Mouse (Mus musculus): Measurements from ENCODE around the gene Hpcal1. TPM values are rescaled to one million over a fixed set of nuclear protein-coding genes. Genes with fewer than 3 reads are reported as not detected.
"Not testable (repeated sequence)": the region's sequence is repeated elsewhere in the genome, so short reads cannot be mapped to it uniquely, and the experiment has no call there.

The Hpcal1 gene
- polyA plus RNA-seq, 1 experiment from 2014 or later, result 64.1 TPM

DNA sequence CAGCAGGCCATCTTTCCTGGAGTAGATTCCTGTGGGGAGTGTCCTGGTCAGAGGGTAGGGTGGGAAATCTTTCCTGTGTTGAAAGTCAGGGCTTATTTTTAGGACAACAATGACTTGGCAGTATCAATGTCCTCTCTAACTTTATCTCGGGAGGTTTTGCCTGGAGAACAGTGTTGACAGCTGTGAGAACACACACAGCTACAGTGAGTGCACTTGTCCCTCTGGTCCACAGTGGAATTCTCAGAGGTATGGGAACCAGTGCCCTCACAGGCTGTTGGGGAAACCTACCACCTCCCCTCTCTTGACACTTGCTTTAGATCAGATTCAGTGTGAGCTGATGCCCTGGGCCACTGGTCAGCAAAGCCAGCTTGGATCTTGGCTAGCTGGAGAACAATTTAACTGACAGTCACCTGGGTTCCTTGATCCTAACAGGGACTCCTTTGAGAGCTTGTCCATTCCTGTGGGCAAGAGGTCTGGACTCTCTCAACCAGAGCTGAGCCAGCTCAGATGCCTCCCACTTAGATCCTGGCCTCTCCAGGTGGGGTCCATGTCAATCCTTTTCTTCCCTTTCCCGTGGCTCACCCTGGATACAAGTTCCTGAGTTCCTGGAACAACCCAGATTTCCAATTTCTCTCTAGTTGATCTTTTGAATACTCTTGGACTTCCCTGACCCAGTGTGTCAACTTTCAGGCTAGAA is 79.0 kb downstream of the Hpcal1 start:
- Histone ChIP-seq H3K4me1 (ENCODE audit: control insufficient read depth, insufficient read depth, low read length) (no peaks in the 10 kb centered on the region), H3K9ac (ENCODE audit: low read length) (no peak overlapping the region), H3K27ac (ENCODE audit: low read length) (no peak overlapping the region), H3K4me2 (ENCODE audit: low read depth, low read length) (no peak overlapping the region), H3K27me3 (ENCODE audit: control insufficient read depth, insufficient read depth, low read length) (no peaks in the 10 kb centered on the region), H3K9me3 (replicated peaks; ENCODE audit: control insufficient read depth, low read length) (no peaks in the 10 kb centered on the region), H3K36me3 (ENCODE audit: control insufficient read depth, insufficient read depth, low read length) (no peaks in the 10 kb centered on the region), H3K4me3 (replicated peaks; ENCODE audit: low read length) (no peak overlapping the region)
- ATAC-seq (ENCODE audit: insufficient read depth, low FRiP score), result no peak
- 55% methylated on average over 2 of the region's 2 CpGs for WGBS

DNA sequence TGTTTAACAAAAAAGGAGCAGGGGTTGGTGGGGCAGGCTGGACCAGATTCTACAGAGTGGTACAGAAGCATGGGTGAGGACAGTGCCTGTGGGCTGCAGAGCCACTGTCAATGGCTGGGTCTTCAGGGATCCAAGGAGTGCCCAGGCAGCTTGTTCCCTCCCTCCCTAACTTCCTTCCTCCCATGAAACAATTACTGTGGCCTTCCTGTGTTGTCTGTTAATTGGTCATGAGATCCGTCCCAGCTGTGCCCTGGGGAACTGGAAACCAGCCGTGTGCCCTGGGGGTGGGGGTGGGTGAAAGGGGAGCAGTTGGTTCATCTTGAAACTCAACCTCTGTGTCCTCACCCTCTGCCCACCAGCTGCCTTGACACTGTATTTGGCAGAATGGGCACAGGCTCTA is 79.9 kb downstream of the Hpcal1 start:
- ATAC-seq (ENCODE audit: insufficient read depth, low FRiP score), result no peak
- Histone ChIP-seq H3K27me3 (ENCODE audit: control insufficient read depth, insufficient read depth, low read length) (no peaks in the 10 kb centered on the region), H3K4me2 (ENCODE audit: low read depth, low read length) (no peak overlapping the region), H3K27ac (ENCODE audit: low read length) (no peak overlapping the region), H3K36me3 (ENCODE audit: control insufficient read depth, insufficient read depth, low read length) (no peaks in the 10 kb centered on the region), H3K9me3 (replicated peaks; ENCODE audit: control insufficient read depth, low read length) (no peaks in the 10 kb centered on the region), H3K4me1 (ENCODE audit: control insufficient read depth, insufficient read depth, low read length) (no peaks in the 10 kb centered on the region), H3K4me3 (replicated peaks; ENCODE audit: low read length) (no peak overlapping the region), H3K9ac (ENCODE audit: low read length) (no peak overlapping the region)
- 48% methylated on average over 2 of the region's 2 CpGs for WGBS

DNA sequence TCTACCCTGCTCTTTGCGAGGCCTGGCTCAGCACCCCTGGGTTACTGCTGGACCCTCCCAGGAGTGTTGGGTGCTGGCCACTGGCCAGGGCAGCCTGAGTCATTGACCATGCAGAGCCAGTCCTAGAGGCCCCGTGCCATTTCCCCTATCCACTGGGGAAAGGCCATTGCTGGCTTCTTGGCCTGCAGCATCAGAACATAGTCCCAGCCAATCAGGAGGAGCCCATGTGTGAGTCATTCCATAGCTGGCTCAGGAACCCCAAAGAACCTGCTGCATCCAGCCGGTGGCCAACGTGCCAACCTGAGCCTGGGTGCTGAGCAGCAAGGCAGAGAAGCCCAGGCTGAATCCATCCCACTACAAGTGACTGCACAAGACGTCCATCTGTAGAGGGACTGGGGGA is 83.1 kb downstream of the Hpcal1 start:
- not testable (repeated sequence) for H3K36me3 ChIP-seq (ENCODE audit: control insufficient read depth, insufficient read depth, low read length); H3K9me3 ChIP-seq (replicated peaks; ENCODE audit: control insufficient read depth, low read length); H3K4me1 ChIP-seq (ENCODE audit: control insufficient read depth, insufficient read depth, low read length); H3K4me2 ChIP-seq (ENCODE audit: low read depth, low read length); H3K27me3 ChIP-seq (ENCODE audit: control insufficient read depth, insufficient read depth, low read length); H3K4me3 ChIP-seq (replicated peaks; ENCODE audit: low read length); ATAC-seq (ENCODE audit: insufficient read depth, low FRiP score); H3K27ac ChIP-seq (ENCODE audit: low read length); H3K9ac ChIP-seq (ENCODE audit: low read length)
- 75% methylated on average over 5 of the region's 5 CpGs for WGBS

DNA sequence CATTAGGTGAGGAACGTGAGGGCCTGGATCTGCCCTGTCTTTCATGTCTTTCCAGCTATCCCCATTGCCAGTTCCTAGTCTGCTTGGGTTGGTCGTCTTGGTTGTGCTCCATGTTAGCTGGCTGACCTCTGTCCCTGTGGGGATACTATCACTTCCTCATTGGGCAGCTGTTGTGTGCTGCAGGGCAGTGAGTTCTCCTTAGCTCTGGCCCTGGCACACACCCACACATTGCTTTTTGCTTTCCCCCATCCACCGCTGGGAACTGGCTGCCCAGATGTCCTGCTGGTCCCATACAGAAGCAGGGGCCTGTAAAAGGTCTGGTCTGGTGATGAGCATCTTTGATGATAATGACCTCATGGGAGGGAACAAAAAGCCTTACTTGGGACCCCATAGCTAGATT is 84.2 kb downstream of the Hpcal1 start:
- not testable (repeated sequence) for H3K4me2 ChIP-seq (ENCODE audit: low read depth, low read length); H3K9ac ChIP-seq (ENCODE audit: low read length); H3K9me3 ChIP-seq (replicated peaks; ENCODE audit: control insufficient read depth, low read length); H3K36me3 ChIP-seq (ENCODE audit: control insufficient read depth, insufficient read depth, low read length); H3K4me1 ChIP-seq (ENCODE audit: control insufficient read depth, insufficient read depth, low read length); H3K4me3 ChIP-seq (replicated peaks; ENCODE audit: low read length); H3K27me3 ChIP-seq (ENCODE audit: control insufficient read depth, insufficient read depth, low read length); ATAC-seq (ENCODE audit: insufficient read depth, low FRiP score); H3K27ac ChIP-seq (ENCODE audit: low read length)
- WGBS, result 78% methylated on average over 3 of the region's 3 CpGs

DNA sequence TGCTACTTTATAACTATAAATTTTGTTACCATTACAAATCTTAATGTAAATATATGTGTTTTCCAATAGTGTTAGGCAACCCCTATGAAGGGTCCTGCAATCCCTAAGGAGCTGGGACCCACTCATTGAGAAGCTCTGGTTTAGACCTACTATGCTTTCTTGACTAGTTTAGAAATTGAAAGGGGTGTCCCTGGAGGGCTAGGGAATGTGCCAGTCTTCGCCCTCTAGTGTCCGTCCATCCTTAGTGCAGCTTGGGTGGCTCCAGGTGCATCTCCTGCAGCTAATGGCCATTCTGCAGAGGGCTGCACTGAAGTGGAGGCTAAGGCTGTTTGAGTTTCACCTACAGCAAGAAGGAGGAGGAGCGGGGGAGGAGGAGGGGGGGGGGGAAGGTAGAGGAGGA is 87.7 kb downstream of the Hpcal1 start:
- no peaks in the 10 kb centered on the region for H3K36me3 ChIP-seq (ENCODE audit: control insufficient read depth, insufficient read depth, low read length)
- ATAC-seq (ENCODE audit: insufficient read depth, low FRiP score), result no peak
- H3K27ac ChIP-seq (ENCODE audit: low read length), result no peak overlapping the region
- no peaks in the 10 kb centered on the region; the same call in 1 of the 2 replicates for H3K4me1 ChIP-seq (ENCODE audit: control insufficient read depth, insufficient read depth, low read length)
- WGBS, result 20% methylated on average over 3 of the region's 3 CpGs
- no peaks in the 10 kb centered on the region for H3K27me3 ChIP-seq (ENCODE audit: control insufficient read depth, insufficient read depth, low read length)
- no peak overlapping the region for H3K4me3 ChIP-seq (replicated peaks; ENCODE audit: low read length)
- H3K4me2 ChIP-seq (ENCODE audit: low read depth, low read length), result no peak overlapping the region
- H3K9ac ChIP-seq (ENCODE audit: low read length), result no peak overlapping the region
- no peaks in the 10 kb centered on the region for H3K9me3 ChIP-seq (replicated peaks; ENCODE audit: control insufficient read depth, low read length)

DNA sequence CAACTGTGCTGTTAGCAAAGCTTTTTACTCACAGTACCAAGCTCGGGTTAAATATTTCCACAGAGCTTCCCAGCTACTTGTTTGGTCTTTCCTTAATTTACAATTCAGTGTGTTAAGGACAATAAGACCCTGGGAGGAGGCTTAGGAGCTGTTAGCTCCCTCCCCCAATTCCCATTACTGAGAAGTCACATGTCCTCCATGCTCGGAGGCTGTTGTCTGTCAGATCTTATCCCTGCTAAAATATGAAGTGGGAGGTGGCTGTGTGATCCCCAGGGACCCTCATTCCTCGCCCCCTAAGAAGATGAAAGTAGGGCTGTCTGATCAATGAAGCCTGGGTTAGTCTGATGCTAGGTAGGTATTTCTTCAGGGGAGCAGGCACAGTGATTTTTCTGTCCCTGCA is 88.4 kb downstream of the Hpcal1 start:
- no peak for ATAC-seq (ENCODE audit: insufficient read depth, low FRiP score)
- Histone ChIP-seq H3K27ac (ENCODE audit: low read length) (no peak overlapping the region), H3K4me2 (ENCODE audit: low read depth, low read length) (no peak overlapping the region), H3K4me3 (replicated peaks; ENCODE audit: low read length) (no peak overlapping the region), H3K9ac (ENCODE audit: low read length) (no peak overlapping the region), H3K27me3 (ENCODE audit: control insufficient read depth, insufficient read depth, low read length) (no peaks in the 10 kb centered on the region), H3K9me3 (replicated peaks; ENCODE audit: control insufficient read depth, low read length) (no peaks in the 10 kb centered on the region), H3K4me1 (ENCODE audit: control insufficient read depth, insufficient read depth, low read length) (no peaks in the 10 kb centered on the region; the same call in 1 of the 2 replicates), H3K36me3 (ENCODE audit: control insufficient read depth, insufficient read depth, low read length) (no peaks in the 10 kb centered on the region)
- WGBS, result 45% methylated on average over 3 of the region's 3 CpGs

DNA sequence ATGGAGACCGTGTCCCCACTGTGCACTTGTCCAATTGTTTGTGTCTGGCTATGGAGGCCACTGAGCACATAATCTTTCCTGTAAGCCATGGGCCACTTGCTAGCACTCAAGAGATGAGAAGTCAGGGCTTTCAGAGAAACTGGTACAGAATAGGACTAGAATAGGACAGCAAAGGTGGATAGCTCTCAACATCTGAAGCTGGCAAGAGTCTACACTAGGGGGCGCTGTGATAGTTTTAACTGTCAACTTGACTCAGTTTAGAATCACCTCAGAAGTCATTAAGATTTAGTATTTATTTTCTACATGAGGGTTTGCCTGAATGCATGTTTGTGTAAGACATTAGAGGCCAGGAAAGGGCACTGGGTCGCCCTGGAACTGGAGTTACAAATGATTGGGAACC is 98.8 kb downstream of the Hpcal1 start:
- no peak overlapping the region for H3K4me2 ChIP-seq (ENCODE audit: low read depth, low read length)
- no peak overlapping the region for H3K27ac ChIP-seq (ENCODE audit: low read length)
- peaks cover 3% of the 10 kb centered on the region; the same call in 1 of the 2 replicates for H3K36me3 ChIP-seq (ENCODE audit: control insufficient read depth, insufficient read depth, low read length)
- no peak overlapping the region for H3K9ac ChIP-seq (ENCODE audit: low read length)
- 53% methylated on average over 3 of the region's 3 CpGs for WGBS
- H3K27me3 ChIP-seq (ENCODE audit: control insufficient read depth, insufficient read depth, low read length), result no peaks in the 10 kb centered on the region
- H3K4me3 ChIP-seq (replicated peaks; ENCODE audit: low read length), result no peak overlapping the region
- ATAC-seq (ENCODE audit: insufficient read depth, low FRiP score), result no peak
- H3K4me1 ChIP-seq (ENCODE audit: control insufficient read depth, insufficient read depth, low read length), result no peaks in the 10 kb centered on the region
- H3K9me3 ChIP-seq (replicated peaks; ENCODE audit: control insufficient read depth, low read length), result no peaks in the 10 kb centered on the region

DNA sequence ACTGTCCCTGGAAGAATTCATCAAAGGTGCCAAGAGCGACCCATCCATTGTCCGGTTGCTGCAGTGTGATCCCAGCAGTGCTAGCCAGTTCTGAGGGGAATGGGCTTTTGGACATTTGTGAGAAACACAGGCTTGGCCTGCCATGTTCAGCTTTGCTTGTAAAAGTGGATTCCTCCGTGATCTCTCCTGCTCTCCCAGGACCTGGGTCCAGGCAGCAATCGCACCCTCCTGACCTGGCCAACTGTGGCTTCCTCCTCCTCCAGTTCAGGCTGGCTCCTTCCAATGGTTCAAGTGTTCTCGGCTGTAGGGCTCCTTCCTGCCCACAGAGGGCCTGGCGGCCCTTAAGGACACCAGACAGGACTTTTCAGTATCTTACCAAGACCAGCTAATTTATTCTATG is 100.5 kb downstream of the Hpcal1 start:
- Histone ChIP-seq H3K4me3 (replicated peaks; ENCODE audit: low read length) (no peak overlapping the region), H3K4me2 (ENCODE audit: low read depth, low read length) (no peak overlapping the region), H3K27me3 (ENCODE audit: control insufficient read depth, insufficient read depth, low read length) (no peaks in the 10 kb centered on the region), H3K4me1 (ENCODE audit: control insufficient read depth, insufficient read depth, low read length) (no peaks in the 10 kb centered on the region), H3K9me3 (replicated peaks; ENCODE audit: control insufficient read depth, low read length) (no peaks in the 10 kb centered on the region), H3K36me3 (ENCODE audit: control insufficient read depth, insufficient read depth, low read length) (peaks cover 3% of the 10 kb centered on the region; the same call in 1 of the 2 replicates), H3K9ac (ENCODE audit: low read length) (no peak overlapping the region), H3K27ac (ENCODE audit: low read length) (no peak overlapping the region)
- WGBS, result 85% methylated on average over 6 of the region's 6 CpGs
- no peak for ATAC-seq (ENCODE audit: insufficient read depth, low FRiP score)

DNA sequence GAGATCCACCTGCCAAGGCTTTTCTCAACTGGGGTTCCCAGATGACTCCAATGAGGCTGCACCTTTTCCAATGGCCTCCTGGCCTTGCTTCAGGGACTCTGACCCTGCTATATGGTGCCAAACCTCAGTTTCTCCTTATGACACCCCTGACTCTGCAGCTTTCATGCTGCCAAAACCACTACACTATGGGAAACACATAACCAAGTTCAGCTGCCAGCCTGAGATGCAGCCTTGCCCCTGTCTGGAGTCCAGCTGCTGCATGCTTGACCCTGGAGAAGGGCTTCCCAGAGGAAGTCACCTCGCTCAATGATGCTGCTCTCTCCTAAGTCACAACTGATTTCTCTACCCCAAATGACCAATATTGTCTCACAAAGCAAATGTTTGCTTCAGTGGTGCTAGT is 102.1 kb downstream of the Hpcal1 start:
- no peak overlapping the region for H3K4me3 ChIP-seq (replicated peaks; ENCODE audit: low read length)
- ATAC-seq (ENCODE audit: insufficient read depth, low FRiP score), result no peak
- 89% methylated on average over 1 of the region's 1 CpGs for WGBS
- no peak overlapping the region for H3K4me2 ChIP-seq (ENCODE audit: low read depth, low read length)
- peaks cover 3% of the 10 kb centered on the region; the same call in 1 of the 2 replicates for H3K36me3 ChIP-seq (ENCODE audit: control insufficient read depth, insufficient read depth, low read length)
- H3K27me3 ChIP-seq (ENCODE audit: control insufficient read depth, insufficient read depth, low read length), result no peaks in the 10 kb centered on the region
- no peaks in the 10 kb centered on the region for H3K9me3 ChIP-seq (replicated peaks; ENCODE audit: control insufficient read depth, low read length)
- no peak overlapping the region for H3K27ac ChIP-seq (ENCODE audit: low read length)
- no peaks in the 10 kb centered on the region for H3K4me1 ChIP-seq (ENCODE audit: control insufficient read depth, insufficient read depth, low read length)
- no peak overlapping the region for H3K9ac ChIP-seq (ENCODE audit: low read length)
